Mouse (Mus musculus) left cerebral cortex, postnatal 10 days (tissue): ENCODE measurements around the gene Banp. TPM values are rescaled to one million over a fixed set of nuclear protein-coding genes. Genes with fewer than 3 reads are reported as not detected.
A peak's percentile ranks its signal among the peaks of the same experiment; 100 is the strongest.

Source experiments
- DNase-seq, 2 experiments: peaks; one replicate each; pipeline ENCODE4 v3.0.0; 2021 to 2022; ENCODE audit warnings: low spot score in 2 of 2, mixed read lengths in 1 of 2; ENCODE audit errors: extremely low spot score in 1 of 2
- intact Hi-C: fragments of 180-260 bp; cut with DNase I; formaldehyde crosslinking; loops from one replicate; pipeline ENCODE4 v1.15.1; 2025
- total RNA-seq, 2 experiments: library from RNA; stranded (reverse); gene quantifications; 2 replicates each; pipeline ENCODE4 v1.2.3; 2021

The Banp gene
- total RNA-seq, result 10 to 100 TPM; 20.8 to 22.7 TPM

GRCm38 (mm10) chr8:121949222-121949800, at the start of gene Banp:
Gene Banp, plus strand, starts transcription at chr8:121949750.
- intact Hi-C loops, result no loop called here
- DNase-seq, result no peak

GRCm38 (mm10) chr8:121901498-121902236, 47.9 kb upstream of the Banp start:
- intact Hi-C loops, result no loop called here
- no peak for DNase-seq

GRCm38 (mm10) chr8:121903977-121904376, 45.6 kb upstream of the Banp start:
- intact Hi-C loops, result no loop called here
- DNase-seq, result no peak

- intact Hi-C loops, result loop anchor here (5.0 kb wide), 1 partner anchor 33 kb away; no protein-coding TSS in a partner anchor
- no peak for DNase-seq
Measured at GRCm38 (mm10) chr8:121904999-121905398, 44.6 kb upstream of the Banp start.

- intact Hi-C loops, result loop anchor here (5.0 kb wide), 1 partner anchor 33 kb away; no protein-coding TSS in a partner anchor
- no peak for DNase-seq
Measured at GRCm38 (mm10) chr8:121905420-121905819, 44.1 kb upstream of the Banp start.

GRCm38 (mm10) chr8:121905864-121906263, 43.7 kb upstream of the Banp start:
- DNase-seq, result no peak
- intact Hi-C loops, result loop anchor here (5.0 kb wide), 1 partner anchor 34 kb away; no protein-coding TSS in a partner anchor

GRCm38 (mm10) chr8:121906542-121907512, 42.7 kb upstream of the Banp start:
- DNase-seq, result peak in 1 of 2 experiments; percentile 65
- intact Hi-C loops, result loop anchor here (5.0 kb wide), 1 partner anchor 35 kb away; no protein-coding TSS in a partner anchor

GRCm38 (mm10) chr8:121907587-121908248, 41.8 kb upstream of the Banp start, which contains the start of gene Slc7a5:
Gene Slc7a5, minus strand, starts transcription at chr8:121907694.
- DNase-seq, result peak; percentile 95 to 99
- intact Hi-C loops, result loop anchor here (2.0 to 5.0 kb wide), 2 partner anchors 35 to 57 kb away; no protein-coding TSS in a partner anchor

- no peak for DNase-seq
- intact Hi-C loops, result loop anchor here (2.0 to 5.0 kb wide), 2 partner anchors 36 to 58 kb away; no protein-coding TSS in a partner anchor
Measured at GRCm38 (mm10) chr8:121908378-121909147, 41.0 kb upstream of the Banp start.

GRCm38 (mm10) chr8:121909148-121909541, 40.4 kb upstream of the Banp start:
- intact Hi-C loops, result loop anchor here (2.0 to 5.0 kb wide), 2 partner anchors 37 to 58 kb away; no protein-coding TSS in a partner anchor
- DNase-seq, result no peak

- peak; percentile 77 to 84 for DNase-seq
- intact Hi-C loops, result loop anchor here (2.0 to 10.0 kb wide), 3 partner anchors 37 to 195 kb away; no protein-coding TSS in a partner anchor
Measured at GRCm38 (mm10) chr8:121909663-121910062, 39.9 kb upstream of the Banp start.

- intact Hi-C loops, result loop anchor here (10.0 kb wide), 1 partner anchor 197 kb away; no protein-coding TSS in a partner anchor
Measured at GRCm38 (mm10) chr8:121911400-121911799, 38.1 kb upstream of the Banp start.

GRCm38 (mm10) chr8:121911987-121912386, 37.6 kb upstream of the Banp start:
- no peak for DNase-seq
- intact Hi-C loops, result loop anchor here (10.0 kb wide), 1 partner anchor 197 kb away; no protein-coding TSS in a partner anchor

More at GRCm38 (mm10) chr8:121911400-121911799, 38.1 kb upstream of the Banp start:
- DNase-seq, result no peak

GRCm38 (mm10) chr8:121912831-121913230, 36.7 kb upstream of the Banp start:
- intact Hi-C loops, result loop anchor here (10.0 kb wide), 1 partner anchor 198 kb away; no protein-coding TSS in a partner anchor
- no peak for DNase-seq

GRCm38 (mm10) chr8:121913378-121913777, 36.2 kb upstream of the Banp start:
- intact Hi-C loops, result loop anchor here (10.0 kb wide), 1 partner anchor 199 kb away; no protein-coding TSS in a partner anchor
- peak in 1 of 2 experiments; percentile 86 for DNase-seq

- no peak for DNase-seq
- intact Hi-C loops, result loop anchor here (10.0 kb wide), 1 partner anchor 204 kb away; no protein-coding TSS in a partner anchor
Measured at GRCm38 (mm10) chr8:121919158-121919557, 30.4 kb upstream of the Banp start.

GRCm38 (mm10) chr8:121919731-121920130, 29.8 kb upstream of the Banp start:
- intact Hi-C loops, result loop anchor here (10.0 kb wide), 1 partner anchor 205 kb away; no protein-coding TSS in a partner anchor
- no peak for DNase-seq
